Mouse (Mus musculus) gastrocnemius, adult 2 months (tissue): Measurements from ENCODE around the gene Dgki. TPM values are rescaled to one million over a fixed set of nuclear protein-coding genes. Genes with fewer than 3 reads are reported as not detected.
A peak's percentile ranks its signal among the peaks of the same experiment; 100 is the strongest.

Source experiments
- DNase-seq: peaks from one replicate; pipeline ENCODE4 v3.0.0; 2022
- H3K27ac ChIP-seq: fragments of 200-600 bp; 2 replicates; pipeline ENCODE4 v1.8.1; 2022; ENCODE audit warnings: mild to moderate bottlenecking
- H3K4me3 ChIP-seq: fragments of 200-600 bp; 2 replicates; pipeline ENCODE4 v1.8.1; 2022; ENCODE audit warnings: mild to moderate bottlenecking, moderate library complexity
- CTCF ChIP-seq: fragments of 200-600 bp; IDR thresholded peaks from 2 replicates; pipeline ENCODE4 v1.8.1; 2022; ENCODE audit warnings: antibody characterized with exemption, mild to moderate bottlenecking, moderate library complexity
- intact Hi-C: fragments of 180-260 bp; cut with DNase I; formaldehyde crosslinking; loops from one replicate; pipeline ENCODE4 v1.15.1; 2025
- total RNA-seq, 2 experiments: library from RNA; stranded (reverse); gene quantifications; 2 replicates each; pipeline ENCODE4 v1.2.3; 2021

The Dgki gene
- total RNA-seq, 2 experiments from 2014 or later: 0.25 TPM; not detected in 1

GRCm38 (mm10) chr6:37096840-37097305, 203.1 kb downstream of the Dgki start:
- intact Hi-C loops: loop anchor here (1.0 kb wide), 2 partner anchors 254 to 351 kb away; no protein-coding TSS in a partner anchor
- H3K4me3 ChIP-seq: peak overlapping the region; percentile 50
- H3K27ac ChIP-seq: no peak overlapping the region
- TF ChIP-seq CTCF: no peak
- DNase-seq: peak; percentile 19

- DNase-seq: no peak
- H3K27ac ChIP-seq: no peak overlapping the region
- TF ChIP-seq CTCF: no peak
- intact Hi-C loops: no loop called here
- no peak overlapping the region for H3K4me3 ChIP-seq
Observed at GRCm38 (mm10) chr6:37089148-37090111, 210.6 kb downstream of the Dgki start.

- Histone ChIP-seq H3K27ac (no peak overlapping the region), H3K4me3 (no peak overlapping the region)
- intact Hi-C loops: no loop called here
- DNase-seq: no peak
- no peak for TF ChIP-seq CTCF
Observed at GRCm38 (mm10) chr6:37082990-37083389, 217.0 kb downstream of the Dgki start.

- H3K4me3 ChIP-seq: peak overlapping the region; percentile 36
- peak; percentile 52 for DNase-seq
- intact Hi-C loops: no loop called here
Observed at GRCm38 (mm10) chr6:37072401-37073016, 227.5 kb downstream of the Dgki start.

GRCm38 (mm10) chr6:37069836-37070600, 230.0 kb downstream of the Dgki start:
- no peak overlapping the region for H3K27ac ChIP-seq
- H3K4me3 ChIP-seq: no peak overlapping the region
- no peak for DNase-seq
- TF ChIP-seq CTCF: no peak
- intact Hi-C loops: no loop called here

More at GRCm38 (mm10) chr6:37072401-37073016, 227.5 kb downstream of the Dgki start:
- no peak for TF ChIP-seq CTCF
- H3K27ac ChIP-seq: 0 out of 2 replicates have a peak overlapping the region, but pooled peaks have one; percentile 35

GRCm38 (mm10) chr6:37068737-37069136, 231.2 kb downstream of the Dgki start:
- DNase-seq: no peak
- Histone ChIP-seq H3K27ac (no peak overlapping the region), H3K4me3 (no peak overlapping the region)
- TF ChIP-seq CTCF: no peak
- intact Hi-C loops: no loop called here

GRCm38 (mm10) chr6:37067357-37067756, 232.6 kb downstream of the Dgki start:
- no peak for TF ChIP-seq CTCF
- H3K4me3 ChIP-seq: no peak overlapping the region
- intact Hi-C loops: no loop called here
- H3K27ac ChIP-seq: no peak overlapping the region
- no peak for DNase-seq

GRCm38 (mm10) chr6:37064214-37064830, 235.7 kb downstream of the Dgki start:
- TF ChIP-seq CTCF: no peak
- intact Hi-C loops: no loop called here
- no peak for DNase-seq
- H3K4me3 ChIP-seq: no peak overlapping the region
- H3K27ac ChIP-seq: no peak overlapping the region

- no peak for DNase-seq
- intact Hi-C loops: no loop called here
- H3K27ac ChIP-seq: no peak overlapping the region
- TF ChIP-seq CTCF: no peak
- no peak overlapping the region for H3K4me3 ChIP-seq
Observed at GRCm38 (mm10) chr6:37063266-37063665, 236.7 kb downstream of the Dgki start.

GRCm38 (mm10) chr6:37060114-37060513, 239.9 kb downstream of the Dgki start:
- intact Hi-C loops: no loop called here
- no peak for DNase-seq
- TF ChIP-seq CTCF: no peak
- H3K27ac ChIP-seq: no peak overlapping the region
- H3K4me3 ChIP-seq: no peak overlapping the region

- no peak for TF ChIP-seq CTCF
- intact Hi-C loops: no loop called here
Observed at GRCm38 (mm10) chr6:37057957-37058356, 242.0 kb downstream of the Dgki start.

GRCm38 (mm10) chr6:37057536-37057935, 242.4 kb downstream of the Dgki start:
- Histone ChIP-seq H3K4me3 (no peak overlapping the region), H3K27ac (no peak overlapping the region)
- no peak for DNase-seq
- intact Hi-C loops: no loop called here
- TF ChIP-seq CTCF: no peak

More at GRCm38 (mm10) chr6:37057957-37058356, 242.0 kb downstream of the Dgki start:
- no peak for DNase-seq
- Histone ChIP-seq H3K4me3 (no peak overlapping the region), H3K27ac (no peak overlapping the region)
